Mouse (Mus musculus) macrophage (primary cell): ENCODE data around the gene Ccdc169. TPM values are rescaled to one million over a fixed set of nuclear protein-coding genes. Genes with fewer than 3 reads are reported as not detected.

Source experiments
- H3K27ac ChIP-seq: fragments of 350-480 bp; formaldehyde crosslinking; 2 replicates; pipeline ENCODE4 v1.9.0; 2021
- H3K36me3 ChIP-seq: fragments of 350-480 bp; formaldehyde crosslinking; 2 replicates; pipeline ENCODE4 v1.9.0; 2021; ENCODE audit errors: inconsistent target
- H3K4me3 ChIP-seq: fragments of 350-480 bp; formaldehyde crosslinking; 2 replicates; pipeline ENCODE4 v1.9.0; 2021; ENCODE audit errors: inconsistent target
- H3K79me2 ChIP-seq: fragments of 350-480 bp; formaldehyde crosslinking; 2 replicates; pipeline ENCODE4 v1.9.0; 2021; ENCODE audit errors: inconsistent target
- WGBS: methylation state at CpG from one replicate; pipeline ENCODE4 v1.1.7; 2026; ENCODE audit warnings: inconsistent platforms; ENCODE audit not compliant: missing documents; 5-methylcytosine and 5-hydroxymethylcytosine counted together
- polyA plus RNA-seq: library from polyadenylated mRNA; stranded (reverse); fragments of 250-400 nt; gene quantifications from 3 replicates; pipeline ENCODE4 v1.2.4, GENCODE M21; 2018; ENCODE audit warnings: inconsistent platforms

Gene Ccdc169
- polyA plus RNA-seq, 1 experiment from 2014 or later = 0.23 TPM

GRCm38 (mm10) chr3:55146441-55146840, 9.3 kb downstream of the Ccdc169 start:
- no peak overlapping the region for H3K4me3 ChIP-seq
- H3K36me3 ChIP-seq = no peaks in the 10 kb centered on the region
- no peak overlapping the region for H3K27ac ChIP-seq
- WGBS = 92% methylated on average over 6 of the region's 6 CpGs
- H3K79me2 ChIP-seq = no peaks in the 10 kb centered on the region

GRCm38 (mm10) chr3:55147156-55147555, 10.0 kb downstream of the Ccdc169 start:
- no peak overlapping the region for H3K4me3 ChIP-seq
- 84% methylated on average over 2 of the region's 2 CpGs for WGBS
- H3K79me2 ChIP-seq = no peaks in the 10 kb centered on the region
- no peaks in the 10 kb centered on the region for H3K36me3 ChIP-seq
- no peak overlapping the region for H3K27ac ChIP-seq

GRCm38 (mm10) chr3:55148091-55148490, 11.0 kb downstream of the Ccdc169 start:
- H3K36me3 ChIP-seq = no peaks in the 10 kb centered on the region
- 60% methylated on average over 3 of the region's 3 CpGs for WGBS
- H3K4me3 ChIP-seq = no peak overlapping the region
- no peak overlapping the region for H3K27ac ChIP-seq
- no peaks in the 10 kb centered on the region for H3K79me2 ChIP-seq

GRCm38 (mm10) chr3:55151656-55152433, 14.7 kb downstream of the Ccdc169 start:
- H3K36me3 ChIP-seq = no peaks in the 10 kb centered on the region
- H3K4me3 ChIP-seq = no peak overlapping the region
- WGBS = 45% methylated on average over 7 of the region's 7 CpGs
- H3K79me2 ChIP-seq = no peaks in the 10 kb centered on the region
- H3K27ac ChIP-seq = no peak overlapping the region

- Histone ChIP-seq H3K4me3 (no peak overlapping the region), H3K36me3 (no peaks in the 10 kb centered on the region), H3K27ac (no peak overlapping the region), H3K79me2 (no peaks in the 10 kb centered on the region)
- WGBS = 65% methylated on average over 6 of the region's 6 CpGs
Measured at GRCm38 (mm10) chr3:55152673-55153334, 15.7 kb downstream of the Ccdc169 start.

GRCm38 (mm10) chr3:55154163-55154562, 17.0 kb downstream of the Ccdc169 start:
- H3K79me2 ChIP-seq = no peaks in the 10 kb centered on the region
- H3K4me3 ChIP-seq = no peak overlapping the region
- no peaks in the 10 kb centered on the region for H3K36me3 ChIP-seq
- WGBS = 90% methylated on average over 7 of the region's 7 CpGs
- no peak overlapping the region for H3K27ac ChIP-seq

GRCm38 (mm10) chr3:55157413-55157812, 20.3 kb downstream of the Ccdc169 start:
- Histone ChIP-seq H3K27ac (no peak overlapping the region), H3K79me2 (no peaks in the 10 kb centered on the region), H3K4me3 (no peak overlapping the region), H3K36me3 (no peaks in the 10 kb centered on the region)
- 83% methylated on average over 5 of the region's 5 CpGs for WGBS

DNA sequence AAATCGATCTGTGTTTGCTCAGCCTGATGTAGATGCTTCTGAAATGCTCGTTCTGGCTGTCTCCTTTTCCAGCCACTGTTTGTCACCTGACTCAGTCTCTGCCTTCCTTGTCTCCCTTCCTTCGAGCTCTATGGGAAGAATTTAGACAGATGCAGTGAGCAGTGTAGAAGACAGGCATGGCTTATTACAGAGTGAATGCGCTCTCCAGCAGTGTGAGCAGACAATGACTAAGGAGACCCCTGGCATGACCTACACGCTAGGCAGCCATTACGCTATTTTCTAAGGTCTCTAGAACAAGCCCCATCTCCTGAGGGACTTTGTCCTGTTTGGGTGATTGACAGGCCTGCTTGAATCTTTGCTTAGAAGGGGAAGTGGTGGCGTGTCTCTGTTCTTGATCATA, 24.0 kb downstream of the Ccdc169 start:
- 81% methylated on average over 7 of the region's 7 CpGs for WGBS
- no peaks in the 10 kb centered on the region for H3K79me2 ChIP-seq
- H3K27ac ChIP-seq = no peak overlapping the region
- H3K36me3 ChIP-seq = no peaks in the 10 kb centered on the region
- H3K4me3 ChIP-seq = no peak overlapping the region

DNA sequence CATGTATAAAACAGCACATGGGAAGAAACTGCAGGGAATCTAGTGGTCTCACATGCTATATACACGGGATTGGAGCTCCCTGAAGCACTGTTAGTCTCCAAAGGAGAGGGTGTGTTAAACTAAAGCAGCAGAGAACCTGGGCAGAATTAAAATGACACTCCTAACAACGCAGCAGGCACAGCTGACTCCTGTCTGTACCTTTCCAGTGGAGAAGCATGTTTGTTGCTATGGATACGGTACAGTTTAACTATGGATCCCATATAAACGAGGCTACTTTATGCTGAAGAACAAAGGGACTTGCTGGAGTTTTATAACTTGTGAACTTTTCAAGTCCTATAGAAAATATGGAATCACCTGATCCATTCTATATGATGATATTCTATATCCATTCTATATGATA, 26.4 kb downstream of the Ccdc169 start:
- WGBS = 92% methylated on average over 4 of the region's 4 CpGs
- Histone ChIP-seq H3K4me3 (no peak overlapping the region), H3K36me3 (no peaks in the 10 kb centered on the region), H3K27ac (no peak overlapping the region), H3K79me2 (no peaks in the 10 kb centered on the region)

GRCm38 (mm10) chr3:55172478-55172877, 35.3 kb downstream of the Ccdc169 start:
- H3K27ac ChIP-seq = no peak overlapping the region
- 82% methylated on average over 3 of the region's 3 CpGs for WGBS
- no peak overlapping the region for H3K4me3 ChIP-seq
- no peaks in the 10 kb centered on the region for H3K79me2 ChIP-seq
- no peaks in the 10 kb centered on the region for H3K36me3 ChIP-seq

GRCm38 (mm10) chr3:55177271-55177670, 40.1 kb downstream of the Ccdc169 start:
- H3K27ac ChIP-seq = no peak overlapping the region
- no peaks in the 10 kb centered on the region for H3K79me2 ChIP-seq
- H3K36me3 ChIP-seq = no peaks in the 10 kb centered on the region
- no peak overlapping the region for H3K4me3 ChIP-seq
- WGBS = 88% methylated on average over 4 of the region's 6 CpGs

- H3K4me3 ChIP-seq = no peak within 1 kb of the TSS
- H3K79me2 ChIP-seq = no peaks in the 10 kb centered on the region
- no peak within 1 kb of the TSS for H3K27ac ChIP-seq
- H3K36me3 ChIP-seq = no peaks in the 10 kb centered on the region
- 95% methylated on average over 22 of the region's 22 CpGs for WGBS
Measured at GRCm38 (mm10) chr3:55181766-55182165, 44.6 kb downstream of the Ccdc169 start, which contains the start of gene Sohlh2. Gene Sohlh2 (plus strand): TSS chr3:55182028.

- Histone ChIP-seq H3K36me3 (no peaks in the 10 kb centered on the region), H3K27ac (no peak overlapping the region), H3K4me3 (no peak overlapping the region), H3K79me2 (no peaks in the 10 kb centered on the region)
- 77% methylated on average over 4 of the region's 4 CpGs for WGBS
Measured at GRCm38 (mm10) chr3:55191668-55192067, 54.5 kb downstream of the Ccdc169 start.

DNA sequence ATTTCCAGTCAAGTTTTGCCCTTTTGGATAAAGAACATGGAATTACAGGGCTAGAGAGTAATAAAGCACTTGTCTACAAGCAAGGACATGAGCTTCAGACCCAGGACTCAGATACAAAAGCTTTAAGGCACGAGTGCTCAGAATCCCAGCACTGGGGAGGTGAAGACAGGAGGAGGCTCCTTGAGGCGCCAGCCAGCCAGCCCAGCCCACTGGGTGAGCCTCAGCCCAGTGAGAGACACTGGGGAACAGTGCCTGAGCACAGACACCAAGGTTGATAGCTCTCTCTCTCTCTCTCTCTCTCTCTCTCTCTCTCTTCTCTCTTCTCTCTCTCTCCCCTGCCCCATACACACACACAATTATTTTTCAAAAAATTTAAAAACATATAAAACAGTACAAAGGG, 56.2 kb downstream of the Ccdc169 start:
- H3K79me2 ChIP-seq = no peaks in the 10 kb centered on the region
- H3K4me3 ChIP-seq = no peak overlapping the region
- 68% methylated on average over 2 of the region's 2 CpGs for WGBS
- H3K36me3 ChIP-seq = no peaks in the 10 kb centered on the region
- no peak overlapping the region for H3K27ac ChIP-seq

- 90% methylated on average over 8 of the region's 8 CpGs for WGBS
- no peaks in the 10 kb centered on the region for H3K36me3 ChIP-seq
- no peaks in the 10 kb centered on the region for H3K79me2 ChIP-seq
- no peak overlapping the region for H3K27ac ChIP-seq
- no peak overlapping the region for H3K4me3 ChIP-seq
Measured at GRCm38 (mm10) chr3:55194792-55195191, 57.7 kb downstream of the Ccdc169 start.
